Mouse (Mus musculus) adrenal gland, postnatal 14 days (tissue): ENCODE results near the gene Bmpr1b. TPM values are rescaled to one million over a fixed set of nuclear protein-coding genes. Genes with fewer than 3 reads are reported as not detected.

Experiments
- DNase-seq: peaks from one replicate; pipeline ENCODE4 v3.0.0; 2021; ENCODE audit warnings: mixed read lengths
- total RNA-seq: library from RNA; stranded (reverse); gene quantifications from 2 replicates; pipeline ENCODE4 v1.2.3, GENCODE M21; 2021

The Bmpr1b gene
- total RNA-seq, 1 experiment from 2014 or later: 0.74 TPM

DNA sequence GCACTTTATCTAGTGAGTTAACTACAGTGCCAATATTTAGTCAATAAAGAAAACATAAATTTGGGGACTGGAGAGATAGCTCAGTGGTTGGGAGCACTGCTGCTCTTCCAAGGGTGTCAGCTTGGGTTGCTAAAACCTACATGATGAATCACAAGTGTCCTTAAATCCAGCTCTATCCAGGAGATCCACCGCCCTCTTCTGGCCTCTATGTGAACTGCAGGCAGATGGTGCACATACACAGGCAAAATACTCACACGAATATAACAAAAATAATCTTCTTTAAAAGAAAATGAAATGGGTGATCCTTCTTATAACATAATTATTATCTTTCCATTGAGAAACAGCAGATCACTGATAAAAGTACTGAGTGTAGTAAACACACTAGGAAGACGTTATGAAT is 268.9 kb downstream of the Bmpr1b start:
- DNase-seq: no peak

DNA sequence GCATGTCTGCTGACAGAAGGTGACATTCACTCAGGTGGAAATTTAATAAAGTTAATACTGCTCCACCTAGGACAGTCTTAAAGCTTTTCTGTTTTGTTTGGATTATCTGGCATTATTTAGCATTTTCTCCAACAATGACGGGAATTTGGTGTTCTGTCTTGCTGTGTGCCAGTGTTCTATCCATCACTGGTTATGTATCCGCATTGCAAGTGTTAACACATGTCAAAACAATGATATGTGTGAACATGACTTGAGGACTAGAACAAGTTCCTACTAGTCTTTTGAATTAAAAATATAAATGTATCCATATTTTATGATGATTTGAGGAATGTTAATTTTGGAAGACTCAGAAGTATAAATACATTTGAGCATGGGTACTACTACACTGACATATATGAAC is 269.7 kb downstream of the Bmpr1b start:
- no peak for DNase-seq

DNA sequence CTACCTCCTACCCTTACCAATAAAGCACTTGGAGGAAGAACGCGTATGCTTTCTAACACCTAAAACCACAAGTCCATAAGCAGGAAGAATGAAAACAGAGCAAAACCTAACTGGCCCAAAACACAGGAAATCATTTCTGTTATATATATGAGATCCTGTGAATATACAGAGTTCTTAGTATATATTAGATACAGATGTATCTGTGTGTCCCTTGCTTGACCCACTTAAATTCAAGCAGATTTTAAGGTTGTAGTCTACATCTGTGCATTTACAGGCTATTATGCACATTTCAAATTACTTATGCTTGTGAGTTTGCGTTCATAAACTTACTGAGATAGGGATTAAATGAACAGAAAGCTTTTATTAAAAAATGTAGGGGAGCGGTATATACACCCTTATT is 271.5 kb downstream of the Bmpr1b start:
- DNase-seq: no peak

DNA sequence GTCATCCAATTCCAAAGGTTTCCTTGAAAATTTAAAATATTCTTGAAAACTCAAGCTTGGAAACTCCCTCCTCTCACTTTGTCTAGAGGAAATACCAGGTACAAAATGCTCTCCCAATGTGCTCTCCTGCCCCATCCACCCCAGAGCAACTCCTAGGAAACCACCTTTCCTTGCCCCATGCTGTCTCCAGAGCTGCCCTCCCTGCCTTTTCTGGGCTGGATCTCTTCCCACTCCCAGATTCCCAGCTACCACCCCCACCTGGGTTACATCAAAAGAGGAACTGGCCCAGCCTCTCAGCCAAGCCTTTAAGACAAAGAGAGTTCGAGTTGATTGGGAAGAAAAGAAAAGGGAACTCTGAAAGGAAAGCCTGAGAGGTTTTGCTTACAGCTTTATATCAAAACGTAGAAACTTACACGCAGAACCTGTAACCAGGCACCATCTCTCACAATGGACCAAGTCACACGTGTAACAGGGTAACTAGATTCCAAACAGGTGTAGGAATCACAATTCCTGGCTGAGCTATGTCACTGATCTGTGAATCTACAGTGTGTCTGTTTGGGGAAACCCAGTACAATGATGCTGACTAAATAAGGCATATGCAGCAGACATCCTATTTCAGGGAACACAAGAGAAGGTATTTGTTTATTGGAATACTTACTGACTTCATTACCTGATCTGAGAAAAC is 272.2 kb downstream of the Bmpr1b start:
- no peak for DNase-seq

DNA sequence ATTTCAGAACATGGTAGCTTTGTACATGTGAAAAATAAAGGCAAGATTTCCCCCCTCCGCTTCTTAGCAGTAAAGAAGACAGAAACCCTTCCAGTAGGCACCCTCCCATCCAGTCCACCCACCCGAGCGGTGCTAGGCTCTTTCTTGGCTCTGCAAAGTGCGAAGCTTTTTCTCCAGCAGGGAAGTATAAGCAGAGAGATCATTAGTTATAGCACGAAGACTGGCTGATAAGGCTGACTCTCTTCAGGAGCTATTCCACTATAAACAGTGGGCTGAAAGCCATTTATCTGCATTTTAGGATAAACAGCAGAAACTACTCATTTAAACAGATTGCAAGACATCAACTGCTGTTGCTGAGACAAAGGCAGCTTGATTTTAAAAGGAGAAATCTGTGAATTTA is 274.1 kb downstream of the Bmpr1b start:
- DNase-seq: no peak

DNA sequence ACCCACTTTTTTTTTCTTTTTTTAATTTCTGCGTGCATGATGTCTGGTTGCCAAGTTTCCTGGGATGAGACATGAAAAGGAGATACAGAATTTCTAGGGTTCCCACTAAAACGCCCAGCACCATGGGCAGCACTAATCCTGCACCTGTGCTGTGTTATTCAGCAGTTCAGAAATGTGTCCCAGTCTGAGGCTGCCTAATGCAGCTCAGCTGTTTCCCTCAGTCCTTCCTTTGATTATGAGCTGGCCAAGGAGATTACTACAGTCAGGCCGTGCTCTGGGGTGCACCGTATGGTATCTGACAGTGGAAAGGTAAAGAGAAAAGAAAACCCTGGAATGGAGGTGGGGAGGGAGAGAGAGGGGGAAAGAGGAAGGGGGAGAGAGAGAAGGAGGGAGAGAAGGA is 278.6 kb downstream of the Bmpr1b start:
- no peak for DNase-seq

DNA sequence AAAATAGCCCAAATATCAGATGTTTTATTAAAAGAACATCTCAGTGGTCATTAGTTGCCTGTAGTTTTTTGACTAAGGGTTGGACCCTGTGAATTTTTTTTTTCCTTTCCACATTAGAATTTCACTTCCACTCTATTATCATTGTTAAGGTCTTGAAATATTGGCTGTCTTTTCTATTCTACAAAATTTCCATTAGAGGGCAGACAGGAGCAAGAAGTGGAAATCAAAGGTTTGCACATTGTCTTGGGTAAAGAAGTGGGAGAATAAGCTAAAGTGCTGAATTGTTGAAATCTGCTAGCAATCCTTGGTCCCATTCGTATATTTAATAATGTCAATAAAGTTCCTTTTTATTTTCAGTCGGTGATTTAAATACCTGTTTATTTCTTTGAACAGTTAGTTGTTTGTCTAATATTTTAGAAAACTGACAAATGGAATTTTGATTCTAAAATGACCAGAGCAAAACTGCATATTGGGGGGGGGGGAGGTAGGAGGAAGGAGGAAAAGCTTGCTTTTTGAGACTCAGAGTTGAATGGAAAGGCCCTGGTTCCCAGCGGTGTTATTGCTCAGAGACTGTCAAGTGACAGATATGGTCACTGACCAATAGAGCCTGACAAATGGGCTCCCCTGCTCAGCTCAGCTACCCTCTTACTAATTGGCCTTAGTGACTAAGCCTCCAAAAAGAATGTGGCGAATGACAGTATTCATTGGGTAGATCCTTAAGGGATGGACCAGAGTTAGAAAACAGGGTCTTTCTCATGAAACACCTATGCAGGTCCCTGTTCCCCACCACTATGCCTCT is 281.6 kb downstream of the Bmpr1b start:
- DNase-seq: no peak

DNA sequence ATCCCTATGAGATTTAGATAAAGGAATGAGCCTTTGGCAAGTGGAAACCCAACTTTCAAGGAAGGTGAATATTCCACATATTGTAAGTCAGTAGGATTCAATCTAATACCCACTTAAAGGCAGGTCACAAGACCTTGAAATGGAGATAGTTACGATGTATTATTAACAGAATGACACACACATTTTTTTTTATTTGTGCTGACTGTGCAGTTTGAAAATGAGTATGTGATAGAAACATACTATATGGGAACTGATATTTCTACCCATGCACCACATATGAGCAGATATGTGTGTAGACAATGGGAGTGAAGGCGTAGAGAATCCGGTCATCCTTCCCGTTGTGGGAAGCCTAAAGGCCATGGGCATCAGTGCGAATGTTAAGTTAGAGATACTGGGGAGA is 285.0 kb downstream of the Bmpr1b start:
- DNase-seq: no peak

DNA sequence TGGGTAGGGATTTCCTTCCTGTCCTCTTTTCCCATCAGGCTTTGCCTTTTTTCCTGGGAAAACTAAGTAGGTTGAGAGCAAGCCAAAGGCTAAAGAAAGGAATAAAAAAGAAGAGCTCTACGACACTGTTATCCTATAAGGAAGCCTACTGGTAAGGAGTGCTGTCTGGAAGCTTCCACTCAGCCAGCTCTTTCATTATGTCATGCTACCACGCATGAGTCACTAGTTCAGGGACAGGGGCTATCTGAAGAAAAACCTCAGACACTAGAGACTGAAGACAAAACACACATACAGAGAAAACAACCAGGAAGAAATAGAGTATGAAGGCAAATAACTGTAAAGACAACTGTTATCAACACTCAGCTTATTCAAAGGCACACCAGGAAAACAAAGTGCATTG is 286.7 kb downstream of the Bmpr1b start:
- DNase-seq: peak; percentile 10

DNA sequence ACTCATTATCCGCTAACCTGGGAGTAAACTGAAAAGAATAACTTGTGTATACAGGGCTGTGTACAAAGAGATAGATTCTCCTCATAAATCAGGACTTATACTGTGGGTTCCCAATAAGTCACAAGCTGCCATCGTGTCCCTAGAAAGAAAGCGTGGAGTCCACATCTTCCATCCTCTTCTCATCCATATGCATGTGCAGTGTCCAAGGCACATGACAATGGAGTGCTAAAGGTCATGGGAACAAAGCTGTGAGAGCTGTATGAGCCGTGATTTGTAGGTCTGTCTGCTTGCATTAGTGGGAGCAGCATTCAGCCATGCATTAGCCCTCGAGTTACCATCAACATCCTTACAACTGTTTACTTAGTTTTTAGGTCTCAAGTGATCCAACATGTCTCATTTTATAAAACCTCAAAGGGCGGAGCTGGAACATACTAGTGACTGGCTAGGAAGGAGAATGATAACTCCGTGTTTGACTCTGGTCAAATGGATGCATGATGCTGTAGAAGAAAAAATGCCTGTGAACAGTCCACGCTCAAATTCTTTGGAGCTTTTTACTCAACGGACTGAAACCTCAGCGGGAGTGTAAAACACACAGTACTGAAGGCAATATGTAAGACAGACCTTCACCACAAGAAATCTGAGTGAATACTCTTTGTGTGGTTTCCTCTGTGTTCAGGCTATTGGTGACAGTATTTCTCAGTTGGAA is 296.7 kb downstream of the Bmpr1b start:
- DNase-seq: no peak

DNA sequence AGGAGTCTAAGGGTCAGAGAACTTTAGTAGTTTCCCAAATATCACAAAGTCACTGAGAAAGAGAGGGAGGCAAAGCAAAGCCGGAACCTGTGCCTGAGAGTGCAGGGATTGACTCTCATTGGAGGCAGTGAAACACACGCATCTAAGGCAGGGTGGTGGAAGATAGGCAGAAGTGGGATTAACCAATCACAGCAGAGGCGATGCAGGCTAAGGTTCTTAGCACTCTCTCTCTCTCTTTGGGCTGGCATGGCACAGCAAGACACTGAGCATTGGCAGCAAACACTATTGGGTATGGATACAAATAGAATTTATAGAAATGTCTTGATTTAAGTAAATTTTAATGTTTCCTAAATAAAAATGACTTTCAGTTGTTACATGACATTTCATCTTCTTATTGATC is 297.4 kb downstream of the Bmpr1b start:
- no peak for DNase-seq

DNA sequence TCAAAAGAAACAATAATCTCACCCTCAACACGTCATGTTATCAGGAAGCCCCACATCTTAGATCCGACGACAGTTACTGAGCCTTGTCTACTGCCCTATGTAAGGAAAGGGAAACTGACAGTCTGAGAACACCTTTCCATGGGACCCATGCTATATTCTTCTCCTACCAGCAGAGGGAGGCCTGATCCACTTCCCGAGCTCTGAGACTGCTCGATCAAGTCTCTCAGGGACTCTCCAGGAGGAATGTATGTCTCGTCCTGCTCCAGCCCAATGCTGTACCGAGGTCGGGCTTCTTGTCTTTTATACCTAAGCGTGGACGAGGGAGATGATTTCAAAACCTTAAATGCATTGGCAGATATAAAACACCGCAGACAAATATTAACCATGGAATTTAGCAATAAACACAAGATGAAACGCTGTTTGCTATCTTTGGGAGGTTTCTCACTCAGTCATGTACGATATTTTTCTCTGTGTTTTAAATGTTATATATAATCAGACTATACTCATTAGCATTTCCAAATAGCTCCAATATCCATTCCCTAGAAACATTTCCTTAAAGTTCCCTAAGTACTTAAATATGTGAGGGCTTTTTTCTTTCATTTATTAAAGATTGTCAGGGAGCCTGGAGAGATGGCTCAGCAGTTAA is 306.3 kb downstream of the Bmpr1b start:
- peak; percentile 61 for DNase-seq

DNA sequence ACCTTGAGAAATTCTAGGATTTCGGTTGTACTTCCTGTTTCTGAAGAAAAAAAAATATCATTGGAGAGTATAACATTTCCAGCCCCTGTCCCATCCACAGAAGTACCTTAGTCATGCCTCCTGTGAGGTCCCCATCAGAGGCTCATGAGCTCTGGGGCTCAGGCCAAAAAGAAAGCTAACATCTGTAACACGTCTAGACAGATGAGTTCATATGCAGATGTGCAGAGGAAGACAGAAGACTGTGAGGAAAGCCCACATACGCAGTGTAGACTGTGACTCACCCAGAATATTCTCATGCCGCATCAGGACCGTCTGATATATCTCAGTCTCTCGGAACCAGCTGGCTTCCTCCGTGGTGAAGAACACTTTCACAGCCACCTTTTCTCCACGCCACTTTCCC is 312.1 kb downstream of the Bmpr1b start:
- no peak for DNase-seq

DNA sequence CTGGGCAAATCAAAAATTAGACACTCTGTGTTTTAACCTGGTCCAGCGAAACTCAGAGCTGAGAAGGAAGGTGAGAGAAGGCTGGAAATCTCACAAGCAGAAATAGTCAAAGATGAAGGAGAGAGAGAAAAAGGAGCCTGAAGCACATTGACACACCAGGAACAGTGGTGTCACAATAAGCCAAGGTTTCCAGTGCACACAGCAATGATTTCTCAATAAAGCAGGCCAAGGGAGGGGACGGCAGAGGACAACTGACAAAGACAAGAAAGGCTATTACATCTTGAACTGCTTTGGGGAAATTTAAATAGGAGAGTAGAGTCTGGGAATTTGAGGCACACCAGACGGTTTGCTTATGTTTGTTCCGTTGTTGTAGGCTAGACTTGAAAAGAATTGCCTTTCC is 314.9 kb downstream of the Bmpr1b start:
- DNase-seq: peak; percentile 16

DNA sequence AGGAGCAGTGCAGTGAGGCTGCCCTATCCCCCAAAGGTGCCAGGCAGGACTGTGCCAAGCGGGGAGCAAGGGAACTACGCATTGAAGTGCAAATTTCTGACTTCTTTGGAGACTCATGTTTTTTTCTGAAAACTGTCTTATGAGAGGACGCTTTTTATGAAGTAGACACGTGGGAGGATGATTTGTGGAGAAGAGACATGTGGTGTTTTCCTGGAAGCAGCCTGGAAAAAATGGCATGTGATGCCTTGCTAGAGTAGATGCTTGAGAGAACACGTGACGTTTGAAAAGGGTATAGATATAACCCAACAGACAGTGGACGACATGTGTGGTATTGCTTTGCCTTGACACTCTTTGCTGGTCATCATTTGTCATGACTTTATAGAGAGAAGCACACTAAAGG is 319.1 kb downstream of the Bmpr1b start:
- no peak for DNase-seq

DNA sequence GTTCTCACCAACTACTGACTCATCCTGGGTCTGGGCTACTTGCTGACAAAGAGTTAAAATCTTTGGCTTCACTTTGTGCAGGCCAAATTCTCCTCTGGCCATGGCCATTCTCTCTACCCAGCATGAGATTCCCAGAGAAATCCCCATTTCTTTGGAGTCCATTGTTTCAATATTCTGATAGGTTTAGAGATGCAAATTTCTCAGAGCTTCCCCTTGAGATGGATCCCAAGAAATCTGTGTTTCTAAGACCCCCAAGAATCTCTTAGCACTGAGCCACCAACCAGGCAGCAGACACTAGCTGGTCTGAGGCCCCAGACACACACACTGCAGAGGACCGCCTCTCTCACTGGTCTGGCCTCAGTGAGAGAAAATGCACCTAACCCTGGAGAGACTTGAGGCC is 320.0 kb downstream of the Bmpr1b start:
- DNase-seq: no peak

DNA sequence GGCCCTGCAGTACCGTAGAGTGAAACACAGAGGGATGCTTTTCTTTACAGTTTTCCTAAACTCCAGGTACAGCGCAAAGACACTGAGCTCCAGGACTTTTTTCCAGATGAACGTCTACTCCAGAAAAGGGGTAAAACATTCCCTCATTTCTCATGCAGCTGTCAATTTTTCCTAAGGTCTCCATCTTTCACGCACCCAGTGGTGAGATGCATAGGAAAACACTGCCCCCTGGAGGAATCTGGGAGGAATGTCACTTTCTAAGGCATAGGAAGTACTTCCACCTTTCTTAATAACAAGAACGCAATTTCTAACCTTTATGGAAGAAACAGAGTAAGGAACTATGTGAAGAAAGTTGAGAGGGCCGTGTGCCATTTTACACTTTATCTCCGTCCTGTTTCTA is 330.4 kb downstream of the Bmpr1b start:
- DNase-seq: peak; percentile 29

DNA sequence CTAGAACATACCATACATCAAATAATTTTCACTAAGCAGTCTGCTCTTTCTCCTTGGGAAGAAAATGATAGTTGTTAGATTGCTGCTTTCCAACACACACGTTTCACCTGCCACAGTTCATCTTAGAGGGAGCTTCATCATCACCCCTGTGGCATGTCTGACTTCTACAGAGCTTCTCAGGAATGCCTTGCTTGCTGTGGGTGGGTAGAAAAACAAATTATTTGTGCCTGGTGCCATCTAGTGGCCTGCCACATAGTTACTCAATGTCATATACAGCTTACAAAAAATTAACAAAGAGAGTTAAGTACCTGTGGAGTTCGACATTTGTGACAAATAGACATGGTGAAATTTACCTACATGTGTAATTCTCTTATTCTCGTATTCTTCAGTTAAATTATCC is 338.1 kb downstream of the Bmpr1b start:
- DNase-seq: peak; percentile 65

DNA sequence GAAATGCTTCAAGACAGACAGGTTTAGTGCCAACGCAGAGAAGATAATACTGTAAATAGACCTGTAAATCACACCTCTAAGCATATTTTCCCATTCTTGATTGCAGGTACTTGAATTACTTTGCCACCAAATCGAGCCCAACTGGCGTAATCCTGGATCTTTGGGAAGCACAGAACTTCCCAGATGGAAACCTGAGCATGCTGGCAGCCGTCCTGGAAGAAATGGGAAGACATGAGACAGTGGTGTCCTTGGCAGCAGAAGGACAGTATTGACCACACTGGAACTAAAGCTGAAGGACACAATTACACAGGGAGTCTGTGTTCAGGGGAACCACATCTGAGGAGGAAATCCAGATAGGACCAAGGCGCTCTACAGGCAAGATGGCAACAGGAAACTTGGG is 340.9 kb downstream of the Bmpr1b start:
- no peak for DNase-seq

DNA sequence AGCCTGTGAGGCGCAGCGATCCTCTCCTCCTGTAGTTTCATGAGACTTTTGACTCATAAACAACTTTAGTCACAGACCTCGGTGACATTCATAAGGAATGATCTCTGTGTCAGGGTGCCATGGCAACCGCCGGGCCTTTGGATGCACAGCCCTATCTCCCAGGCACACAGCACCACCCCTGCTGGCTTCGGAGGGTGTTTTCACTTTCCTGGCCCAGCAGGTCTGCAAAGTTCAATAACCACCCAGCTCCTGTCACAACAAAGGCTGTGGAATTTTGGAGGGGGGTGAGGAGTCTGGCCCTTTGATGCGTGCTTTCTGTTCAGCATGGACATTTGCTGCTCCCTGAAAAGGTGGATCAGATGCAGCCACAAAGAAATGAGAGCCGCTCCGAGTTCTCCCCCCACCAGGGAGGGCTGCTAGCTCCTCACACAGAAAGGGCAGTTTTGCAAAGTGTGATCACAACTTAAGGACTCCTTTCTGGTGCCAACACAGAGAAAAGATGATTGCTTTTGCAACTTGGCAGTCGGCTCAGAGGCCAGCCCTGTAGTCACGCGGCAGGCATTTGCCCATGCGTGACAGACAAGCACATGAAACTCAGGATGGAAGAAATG is 349.8 kb downstream of the Bmpr1b start:
- peak; percentile 31 for DNase-seq

DNA sequence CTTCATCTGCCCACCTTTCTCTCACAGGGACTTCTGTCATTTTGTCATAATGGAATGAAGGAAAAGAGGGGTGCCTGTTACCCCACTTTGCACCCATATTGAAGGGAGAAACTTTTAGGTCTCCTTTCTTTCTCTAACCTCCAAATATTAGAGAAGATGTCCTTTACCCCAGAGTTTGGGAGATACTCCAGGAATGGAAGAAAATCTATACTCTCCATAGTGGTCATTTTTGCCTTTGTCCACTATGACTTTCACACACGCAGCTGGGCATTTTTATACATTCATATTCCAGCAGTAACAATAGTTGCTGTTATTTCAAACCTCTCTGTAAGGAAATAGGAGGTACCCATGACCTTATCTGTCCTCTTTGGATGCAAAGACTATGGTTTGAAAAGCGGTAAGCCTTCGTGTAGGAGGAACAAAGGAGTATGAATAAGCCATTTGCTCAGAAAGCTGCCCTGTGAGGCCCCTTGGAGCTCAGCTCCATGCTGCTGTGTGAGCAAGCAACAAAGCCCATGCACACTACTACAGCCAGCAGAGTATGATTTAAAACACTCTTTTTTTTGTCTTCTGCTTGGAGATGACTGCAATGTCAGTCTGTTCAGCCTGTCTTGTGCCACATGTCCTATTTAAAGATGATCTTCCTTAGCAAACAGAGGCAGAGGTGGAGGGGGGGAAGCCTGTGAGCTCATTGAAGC is 350.5 kb downstream of the Bmpr1b start:
- no peak for DNase-seq

DNA sequence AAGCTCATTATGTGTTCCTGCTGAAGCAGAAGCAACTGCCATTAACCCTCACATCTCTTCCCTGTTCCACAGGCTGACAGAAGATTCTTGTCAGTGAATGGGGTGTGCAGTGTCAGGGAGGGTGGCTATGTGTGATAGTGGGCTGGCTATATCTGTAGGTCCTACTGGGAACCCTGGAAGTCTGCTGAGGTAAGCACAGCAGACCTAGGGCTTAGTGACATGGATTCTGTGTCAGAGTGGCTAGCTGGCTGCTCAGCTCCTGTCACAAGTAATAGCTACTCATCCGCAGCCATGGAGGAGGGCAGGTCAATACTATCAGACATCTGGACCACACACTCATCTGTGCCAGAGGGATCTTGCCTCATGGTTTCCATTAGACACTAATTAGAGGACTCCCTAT is 354.4 kb downstream of the Bmpr1b start:
- DNase-seq: no peak
